Mouse (Mus musculus): Measurements from ENCODE around the gene Gpc3.

DNA sequence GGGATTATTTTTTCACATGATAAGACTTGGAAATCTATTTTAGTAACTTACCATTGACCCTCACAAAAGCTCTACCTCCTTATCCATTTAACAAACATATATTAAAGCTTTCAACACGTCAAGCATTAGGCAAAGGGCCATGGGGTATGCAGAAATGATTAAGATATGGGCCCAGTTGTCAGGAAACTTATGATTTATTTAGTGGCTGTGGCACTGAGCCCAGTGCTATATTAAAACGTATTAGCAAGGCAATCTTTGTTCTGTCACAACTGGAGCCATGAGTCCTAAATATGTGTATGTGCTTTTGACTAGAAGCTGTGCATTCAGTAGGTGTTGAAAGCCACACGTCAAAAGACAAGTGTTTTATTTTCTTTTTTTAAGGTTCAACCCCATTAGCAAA lies 109.9 kb downstream of the Gpc3 start:
- TF ChIP-seq POLR2A (IDR thresholded peaks at IDR 0.05; ENCODE audit: borderline replicate concordance, extremely low read depth, low read depth, low read length) (no peak), CTCF (IDR thresholded peaks at IDR 0.05; ENCODE audit: insufficient read depth, low read length) (no peak)
